Mouse (Mus musculus): ENCODE results near the gene Gm21961. TPM values are rescaled to one million over a fixed set of nuclear protein-coding genes. Genes with fewer than 3 reads are reported as not detected.
"Not testable (repeated sequence)": the region's sequence is repeated elsewhere in the genome, so short reads cannot be mapped to it uniquely, and the experiment has no call there.

Gene Gm21961
- polyA plus RNA-seq (2012; rRNA removed), result not detected in 2 replicates

GRCm38 (mm10) chr15:65014804-65015203, at the start of gene Gm21961:
Gene Gm21961, minus strand, starts transcription at chr15:65014904.
- no peak for DNase-seq (ENCODE audit: extremely low spot score in 1 of 2, low spot score in 1 of 2)

- DNase-seq (ENCODE audit: extremely low spot score in 1 of 2, low spot score in 1 of 2), result no peak
Observed at GRCm38 (mm10) chr15:65041999-65042398, 27.3 kb upstream of the Gm21961 start.

- not testable (repeated sequence) for DNase-seq (ENCODE audit: extremely low spot score in 1 of 2, low spot score in 1 of 2)
Observed at GRCm38 (mm10) chr15:65039216-65039615, 24.5 kb upstream of the Gm21961 start.

GRCm38 (mm10) chr15:65017971-65018370, 3.3 kb upstream of the Gm21961 start:
- no peak for DNase-seq (ENCODE audit: extremely low spot score in 1 of 2, low spot score in 1 of 2)

- DNase-seq (ENCODE audit: extremely low spot score in 1 of 2, low spot score in 1 of 2), result peak in 1 of 2 experiments; percentile 51
Observed at GRCm38 (mm10) chr15:65006177-65006576, 8.5 kb downstream of the Gm21961 start.

GRCm38 (mm10) chr15:64994498-64994897, 20.2 kb downstream of the Gm21961 start:
- DNase-seq (ENCODE audit: extremely low spot score in 1 of 2, low spot score in 1 of 2), result peak in 1 of 2 experiments; percentile 19

- DNase-seq (ENCODE audit: extremely low spot score in 1 of 2, low spot score in 1 of 2), result no peak
Observed at GRCm38 (mm10) chr15:64979976-64980375, 34.7 kb downstream of the Gm21961 start.

GRCm38 (mm10) chr15:64976044-64976805, 38.5 kb downstream of the Gm21961 start:
- DNase-seq (ENCODE audit: extremely low spot score in 1 of 2, low spot score in 1 of 2), result peak in 1 of 2 experiments; percentile 20

Other genes with a start within 250 kb of the Gm21961 start
- gene Gm21798, start 197.2 kb downstream of the Gm21961 start, polyA plus RNA-seq (2012; rRNA removed), result not detected in 2 replicates